Mouse (Mus musculus): ENCODE measurements around the gene Eif2b4.
A peak's percentile ranks its signal among the peaks of the same experiment; 100 is the strongest.

Eif2b4 gene

GRCm38 (mm10) chr5:31199893-31200292, 6.7 kb upstream of the Eif2b4 start:
- no peak for DNase-seq (ENCODE audit: low read depth, low spot score)

GRCm38 (mm10) chr5:31199321-31199892, 6.2 kb upstream of the Eif2b4 start:
- no peak for DNase-seq (ENCODE audit: low read depth, low spot score)

GRCm38 (mm10) chr5:31198616-31199320, 5.5 kb upstream of the Eif2b4 start:
- DNase-seq (ENCODE audit: low read depth, low spot score) = no peak

- no peak for DNase-seq (ENCODE audit: low read depth, low spot score)
Observed at GRCm38 (mm10) chr5:31198170-31198569, 4.9 kb upstream of the Eif2b4 start.

GRCm38 (mm10) chr5:31197072-31197471, 3.8 kb upstream of the Eif2b4 start:
- DNase-seq (ENCODE audit: low read depth, low spot score) = no peak

GRCm38 (mm10) chr5:31196207-31196606, 3.0 kb upstream of the Eif2b4 start:
- no peak for DNase-seq (ENCODE audit: low read depth, low spot score)

GRCm38 (mm10) chr5:31195671-31196070, 2.4 kb upstream of the Eif2b4 start:
- no peak for DNase-seq (ENCODE audit: low read depth, low spot score)

GRCm38 (mm10) chr5:31194486-31195485, 1.6 kb upstream of the Eif2b4 start:
- no peak for DNase-seq (ENCODE audit: low read depth, low spot score)

- DNase-seq (ENCODE audit: low read depth, low spot score) = no peak
Observed at GRCm38 (mm10) chr5:31193631-31194281, 526 bp upstream of the Eif2b4 start.

- peak; percentile 16 for DNase-seq (ENCODE audit: low read depth, low spot score)
Observed at GRCm38 (mm10) chr5:31192045-31192938, 938 bp downstream of the Eif2b4 start.

- no peak for DNase-seq (ENCODE audit: low read depth, low spot score)
Observed at GRCm38 (mm10) chr5:31190201-31190600, 3.0 kb downstream of the Eif2b4 start.

- no peak for DNase-seq (ENCODE audit: low read depth, low spot score)
Observed at GRCm38 (mm10) chr5:31188223-31188840, 4.9 kb downstream of the Eif2b4 start.

- DNase-seq (ENCODE audit: low read depth, low spot score) = no peak
Observed at GRCm38 (mm10) chr5:31183678-31184077, 9.6 kb downstream of the Eif2b4 start.

GRCm38 (mm10) chr5:31181183-31181770, 12.0 kb downstream of the Eif2b4 start:
- no peak for DNase-seq (ENCODE audit: low read depth, low spot score)

GRCm38 (mm10) chr5:31179766-31180630, 13.2 kb downstream of the Eif2b4 start, which contains the start of the genes Gm29609 and Gtf3c2:
Gm29609 (minus strand) TSS chr5:31179911.
Gtf3c2 (minus strand) TSS chr5:31180144.
- DNase-seq (ENCODE audit: low read depth, low spot score) = peak; percentile 97

- no peak for DNase-seq (ENCODE audit: low read depth, low spot score)
Observed at GRCm38 (mm10) chr5:31179301-31179765, 13.9 kb downstream of the Eif2b4 start.

- no peak for DNase-seq (ENCODE audit: low read depth, low spot score)
Observed at GRCm38 (mm10) chr5:31168630-31169029, 24.6 kb downstream of the Eif2b4 start.

- DNase-seq (ENCODE audit: low read depth, low spot score) = no peak
Observed at GRCm38 (mm10) chr5:31164878-31165277, 28.4 kb downstream of the Eif2b4 start.

GRCm38 (mm10) chr5:31162462-31162861, 30.8 kb downstream of the Eif2b4 start:
- DNase-seq (ENCODE audit: low read depth, low spot score) = no peak

Data from brain, embryonic 18.5 days (tissue).